Mouse (Mus musculus): ENCODE measurements around the gene Mark3. TPM values are rescaled to one million over a fixed set of nuclear protein-coding genes. Genes with fewer than 3 reads are reported as not detected.

Mark3 gene
- total RNA-seq, 1 experiment from 2014 or later = 75.9 TPM

DNA sequence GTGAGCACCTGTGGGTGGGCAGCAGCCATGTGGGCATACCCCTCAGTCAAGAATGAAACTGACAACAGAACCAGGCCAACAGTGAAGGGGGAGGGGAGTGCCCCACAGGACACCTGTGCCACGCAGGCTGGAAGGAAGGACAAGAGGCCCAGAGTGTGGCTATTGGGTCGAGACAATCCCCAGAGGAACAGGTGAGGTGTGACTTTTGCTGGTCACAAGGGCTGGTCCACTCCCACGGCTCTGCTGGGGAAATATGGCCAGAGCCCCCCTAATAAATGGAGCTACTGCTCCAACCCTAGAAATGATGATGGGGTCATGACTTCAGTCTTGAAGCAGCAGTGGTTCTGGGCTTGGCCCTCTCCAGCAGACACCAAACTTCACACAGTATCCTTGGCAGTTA is 129.0 kb downstream of the Mark3 start:
- no peak for ATAC-seq (replicated peaks in 1 of 2; ENCODE audit: insufficient read depth in 1 of 2, low FRiP score in 2 of 2, low TSS enrichment in 1 of 2, low read depth in 1 of 2, poor library complexity in 2 of 2, severe bottlenecking in 2 of 2)

DNA sequence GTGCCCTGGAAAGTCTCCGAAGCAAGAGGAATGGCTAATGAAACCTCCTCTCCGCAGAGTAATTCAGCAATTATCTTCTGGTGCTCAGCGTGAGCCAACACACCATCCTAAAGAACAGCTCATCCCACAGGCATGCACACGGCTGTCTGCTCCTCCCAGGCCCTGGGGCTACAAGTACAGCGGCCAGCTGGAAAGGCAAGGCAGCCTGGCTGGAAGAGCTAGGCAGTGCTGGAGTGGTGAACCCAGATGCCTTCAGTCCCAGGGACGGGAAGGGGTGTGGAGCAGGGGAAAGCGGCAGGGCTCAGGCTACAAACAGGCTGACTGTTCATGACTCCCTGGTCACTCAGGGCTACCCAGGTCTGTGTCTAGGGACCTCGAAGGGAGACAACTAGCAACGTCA is 130.3 kb downstream of the Mark3 start:
- no peak for ATAC-seq (replicated peaks in 1 of 2; ENCODE audit: insufficient read depth in 1 of 2, low FRiP score in 2 of 2, low TSS enrichment in 1 of 2, low read depth in 1 of 2, poor library complexity in 2 of 2, severe bottlenecking in 2 of 2)

DNA sequence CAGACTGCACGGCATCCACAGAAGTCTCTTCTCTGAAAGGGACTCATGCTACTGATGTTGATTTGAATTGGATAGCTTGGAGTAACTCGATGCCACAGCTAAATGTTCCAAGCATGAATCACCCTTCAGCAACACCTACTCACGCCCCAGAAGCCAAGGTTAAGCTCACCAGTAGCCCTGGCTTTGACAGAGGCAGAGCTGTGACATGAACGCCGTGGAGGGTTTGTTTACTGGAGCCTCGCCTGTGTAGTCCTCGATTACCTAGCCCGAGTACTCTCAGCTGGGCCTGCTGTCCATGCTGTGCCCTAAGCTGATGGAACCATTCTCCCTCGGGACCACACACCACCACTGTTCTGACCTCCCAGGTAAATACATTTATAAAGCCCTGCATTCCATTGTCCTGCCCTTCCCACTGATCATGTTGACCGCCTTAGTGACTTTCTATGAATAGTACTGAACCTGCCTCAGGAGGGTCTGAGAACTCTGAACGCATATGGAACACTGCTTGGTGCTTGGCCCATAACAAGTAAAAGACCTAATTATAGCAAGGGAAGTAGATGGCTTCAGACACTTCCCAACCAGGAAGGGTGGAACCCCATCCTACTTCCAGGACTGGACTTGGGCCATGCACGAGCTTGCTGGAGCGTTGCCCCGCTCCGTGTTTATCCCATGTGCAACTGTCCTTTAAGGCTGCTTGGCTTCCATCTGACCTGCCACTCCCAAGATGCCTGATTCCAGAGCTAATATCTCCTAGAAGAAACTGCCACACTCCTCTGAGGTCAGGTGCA is 131.1 kb downstream of the Mark3 start:
- no peak for ATAC-seq (replicated peaks in 1 of 2; ENCODE audit: insufficient read depth in 1 of 2, low FRiP score in 2 of 2, low TSS enrichment in 1 of 2, low read depth in 1 of 2, poor library complexity in 2 of 2, severe bottlenecking in 2 of 2)

Other genes starting within 250 kb of the Mark3 start
- gene Cdc42bpb, start 196.8 kb upstream of the Mark3 start, total RNA-seq (2017) = 7.2 and 8.0 TPM in 2 replicates
- not detected in 2 replicates for gene Lbhd2, start 167.7 kb upstream of the Mark3 start, total RNA-seq (2017)
- gene Exoc3l4, start 157.5 kb upstream of the Mark3 start, total RNA-seq (2017) = 0.19 and 0.79 TPM in 2 replicates
- gene Tnfaip2, start 132.1 kb upstream of the Mark3 start, total RNA-seq (2017) = 15.1 and 39.1 TPM in 2 replicates
- not detected in 2 replicates for gene Gm266, start 88.7 kb upstream of the Mark3 start, total RNA-seq (2017)
- 352 and 436 TPM in 2 replicates for gene Eif5, start 36.5 kb upstream of the Mark3 start, total RNA-seq (2017)
- 5.1 and 8.1 TPM in 2 replicates for gene Ckb, start 97.8 kb downstream of the Mark3 start, total RNA-seq (2017)
- gene Trmt61a, start 103.6 kb downstream of the Mark3 start, total RNA-seq (2017) = 5.3 and 8.7 TPM in 2 replicates
- gene Bag5, start 138.7 kb downstream of the Mark3 start, total RNA-seq (2017) = 47.1 and 51.4 TPM in 2 replicates
- 53.0 and 58.3 TPM in 2 replicates for gene Apopt1, start 138.7 kb downstream of the Mark3 start, total RNA-seq (2017)
- gene Klc1, start 184.3 kb downstream of the Mark3 start, total RNA-seq (2017) = 64.8 and 73.9 TPM in 2 replicates
- gene Xrcc3, start 239.3 kb downstream of the Mark3 start, total RNA-seq (2017) = 9.2 and 9.7 TPM in 2 replicates
- 8.6 and 9.1 TPM in 2 replicates for gene Zfyve21, start 239.6 kb downstream of the Mark3 start, total RNA-seq (2017)

Measured in hematopoietic stem cell, adult 5-6 weeks (primary cell).